Mouse (Mus musculus) heart, postnatal 10 days (tissue): ENCODE data around the gene Itgb8. TPM values are rescaled to one million over a fixed set of nuclear protein-coding genes. Genes with fewer than 3 reads are reported as not detected.

Experiments
- DNase-seq, 2 experiments: peaks; one replicate each; pipeline ENCODE4 v3.0.0; 2021
- intact Hi-C: fragments of 180-260 bp; cut with DNase I; formaldehyde crosslinking; loops from one replicate; pipeline ENCODE4 v1.15.1; 2025
- total RNA-seq, 2 experiments: library from RNA; stranded (reverse); gene quantifications; 2 replicates each; pipeline ENCODE4 v1.2.3; 2021

Gene Itgb8
- 1 to 10 TPM; 2.0 TPM for total RNA-seq

GRCm38 (mm10) chr12:119238696-119239415, at the start of gene Itgb8:
Gene Itgb8, minus strand, starts transcription at chr12:119238802.
- DNase-seq, result peak; percentile 82
- intact Hi-C loops, result loop anchor here (5.0 kb wide), 1 partner anchor 78 kb away; no protein-coding TSS in a partner anchor

GRCm38 (mm10) chr12:119276282-119276681, 37.7 kb upstream of the Itgb8 start:
- DNase-seq, result no peak
- intact Hi-C loops, result no loop called here

DNA sequence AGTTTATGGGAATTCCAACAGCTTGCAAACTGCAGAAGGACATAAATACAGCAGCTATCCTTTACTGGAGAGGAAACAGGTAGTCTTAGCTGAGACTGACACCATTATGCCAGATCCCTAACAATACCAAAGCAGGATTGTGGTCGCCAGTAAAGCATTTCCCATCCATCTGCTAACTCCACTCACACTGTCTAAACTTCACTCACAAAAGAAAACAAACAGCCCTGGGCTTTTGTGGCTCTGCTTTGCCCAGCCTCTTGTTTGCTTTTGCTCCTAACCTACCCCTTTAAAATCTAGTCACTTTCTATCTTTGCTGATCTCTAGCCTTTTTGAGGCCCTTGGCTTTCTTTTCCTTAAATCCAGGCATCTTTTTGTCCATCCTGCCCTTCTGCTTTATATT, 35.0 kb upstream of the Itgb8 start:
- DNase-seq, result no peak
- intact Hi-C loops, result no loop called here

- DNase-seq, result no peak
- intact Hi-C loops, result no loop called here
These were observed 33.4 kb upstream of the Itgb8 start for GRCm38 (mm10) chr12:119271964-119272363.

- intact Hi-C loops, result no loop called here
- no peak for DNase-seq
These were observed 31.4 kb upstream of the Itgb8 start for GRCm38 (mm10) chr12:119270036-119270435.

- no peak for DNase-seq
- intact Hi-C loops, result no loop called here
These were observed 30.1 kb upstream of the Itgb8 start for GRCm38 (mm10) chr12:119268723-119269122.

GRCm38 (mm10) chr12:119264506-119264905, 25.9 kb upstream of the Itgb8 start:
- no peak for DNase-seq
- intact Hi-C loops, result no loop called here

GRCm38 (mm10) chr12:119248581-119248980, 10.0 kb upstream of the Itgb8 start:
- intact Hi-C loops, result no loop called here
- DNase-seq, result no peak

GRCm38 (mm10) chr12:119241071-119241470, 2.5 kb upstream of the Itgb8 start:
- intact Hi-C loops, result no loop called here
- DNase-seq, result no peak

GRCm38 (mm10) chr12:119237921-119238695, 494 bp downstream of the Itgb8 start:
- peak; percentile 38 to 58 for DNase-seq
- intact Hi-C loops, result loop anchor here (5.0 kb wide), 1 partner anchor 79 kb away; no protein-coding TSS in a partner anchor

GRCm38 (mm10) chr12:119237241-119237920, 1.2 kb downstream of the Itgb8 start:
- DNase-seq, result no peak
- intact Hi-C loops, result loop anchor here (5.0 kb wide), 1 partner anchor 80 kb away; no protein-coding TSS in a partner anchor

- no peak for DNase-seq
- intact Hi-C loops, result no loop called here
These were observed 6.8 kb downstream of the Itgb8 start for GRCm38 (mm10) chr12:119231831-119232230.

DNA sequence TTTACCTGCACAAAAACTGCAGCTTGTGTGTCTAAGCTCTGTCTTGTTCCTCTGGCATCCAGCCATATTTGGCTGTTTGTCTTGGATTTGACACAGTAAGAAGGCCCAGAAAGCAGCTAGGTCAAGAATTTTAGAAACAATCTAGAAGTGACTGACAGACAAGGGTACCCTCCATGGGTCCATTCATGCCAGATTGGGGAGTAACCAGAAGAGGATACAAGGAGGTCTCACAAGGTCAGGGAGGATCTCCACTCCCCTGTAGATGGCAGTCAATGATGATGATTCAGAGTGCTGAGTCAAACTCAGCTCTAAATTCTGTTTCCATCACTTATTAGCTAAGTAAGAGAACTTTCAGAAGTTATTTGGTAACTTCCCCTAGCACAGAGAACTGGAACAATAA, 8.2 kb downstream of the Itgb8 start:
- intact Hi-C loops, result no loop called here
- DNase-seq, result peak in 1 of 2 experiments; percentile 13

GRCm38 (mm10) chr12:119229601-119230000, 9.0 kb downstream of the Itgb8 start:
- intact Hi-C loops, result no loop called here

GRCm38 (mm10) chr12:119227898-119228297, 10.7 kb downstream of the Itgb8 start:
- no peak for DNase-seq
- intact Hi-C loops, result no loop called here

More at GRCm38 (mm10) chr12:119229601-119230000, 9.0 kb downstream of the Itgb8 start:
- DNase-seq, result no peak

GRCm38 (mm10) chr12:119224699-119225098, 13.9 kb downstream of the Itgb8 start:
- no peak for DNase-seq
- intact Hi-C loops, result no loop called here

- intact Hi-C loops, result no loop called here
These were observed 19.2 kb downstream of the Itgb8 start for GRCm38 (mm10) chr12:119219409-119219808.

GRCm38 (mm10) chr12:119217700-119218265, 20.8 kb downstream of the Itgb8 start:
- intact Hi-C loops, result no loop called here
- no peak for DNase-seq

More at GRCm38 (mm10) chr12:119219409-119219808, 19.2 kb downstream of the Itgb8 start:
- no peak for DNase-seq

DNA sequence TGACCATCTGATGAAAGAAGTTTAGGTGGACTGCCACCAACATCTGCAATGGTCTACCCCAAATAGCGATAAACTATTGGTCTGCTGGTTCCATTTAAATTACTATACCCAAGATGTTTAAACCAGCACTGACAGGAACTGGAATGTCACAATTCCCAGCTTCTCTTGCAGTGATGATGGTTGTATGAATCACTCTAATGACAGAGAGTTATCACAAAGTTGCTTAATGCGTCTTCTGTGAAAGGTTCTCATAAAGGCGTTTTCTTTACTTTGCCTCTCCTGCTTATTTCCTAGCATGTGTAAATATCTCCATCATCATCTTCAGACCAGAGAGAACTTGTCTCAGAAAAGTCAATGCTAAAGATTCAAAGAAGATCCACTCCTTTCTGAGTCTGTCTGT, 23.4 kb downstream of the Itgb8 start:
- intact Hi-C loops, result no loop called here
- DNase-seq, result no peak

DNA sequence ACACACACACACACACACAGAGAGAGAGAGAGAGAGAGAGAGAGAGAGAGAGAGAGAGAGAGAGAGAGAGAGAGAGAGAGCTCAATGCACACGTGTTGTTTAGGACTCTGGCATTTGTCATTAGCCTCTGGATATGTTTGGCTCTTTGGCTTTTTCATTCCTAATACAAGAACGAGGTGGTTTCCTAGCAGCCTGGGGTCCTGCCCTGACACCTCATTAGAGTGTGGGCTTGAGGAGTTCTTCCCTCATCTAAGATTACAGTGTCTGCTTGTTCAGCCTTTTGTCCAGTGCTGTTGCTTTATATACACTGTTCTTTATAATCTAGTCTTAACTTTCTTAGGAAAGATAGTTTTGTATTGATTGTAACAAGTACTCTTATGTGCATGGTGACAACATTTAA, 27.1 kb downstream of the Itgb8 start:
- DNase-seq, result no peak
- intact Hi-C loops, result no loop called here

DNA sequence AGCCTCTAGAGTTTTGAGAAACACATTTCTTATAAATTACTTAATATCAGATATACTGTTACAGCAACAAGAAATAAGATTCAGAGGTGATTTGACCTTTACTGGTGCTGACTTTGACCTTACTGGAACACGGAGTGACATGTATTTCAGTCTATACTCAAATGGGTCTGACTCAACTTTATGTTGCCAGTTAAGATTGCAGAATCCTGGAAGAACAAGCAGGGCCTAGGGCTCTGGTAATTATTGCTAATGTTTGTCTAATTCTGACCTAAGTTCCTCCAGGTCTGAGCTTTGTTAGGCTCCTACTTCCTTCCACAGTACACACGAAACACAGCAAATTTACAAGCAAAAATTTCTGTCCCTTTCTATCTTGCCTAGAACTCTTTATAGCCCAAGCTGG, 28.0 kb downstream of the Itgb8 start:
- intact Hi-C loops, result no loop called here

More for the DNA sequence above, 28.0 kb downstream of the Itgb8 start:
- no peak for DNase-seq
